Mouse (Mus musculus) liver, embryonic 13.5 days (tissue): Measurements from ENCODE around the gene Zfp536. TPM values are rescaled to one million over a fixed set of nuclear protein-coding genes. Genes with fewer than 3 reads are reported as not detected.
A peak's percentile ranks its signal among the peaks of the same experiment; 100 is the strongest.

Experiments used
- ATAC-seq: fragments of 200-750 bp; cut with Nextera tagmentation; 2 replicates; pipeline ENCODE4 v1.8.0; 2017; ENCODE audit warnings: low read depth, mild to moderate bottlenecking, moderate number of reproducible peaks, moderate library complexity
- DNase-seq: peaks from one replicate; pipeline ENCODE4 v3.0.0; 2022
- H3K27ac ChIP-seq: fragments of 300-500 bp; sonication (generic); 2 replicates; pipeline ENCODE4 v1.5.1; 2015; ENCODE audit warnings: moderate library complexity, mild to moderate bottlenecking, inconsistent platforms
- H3K27me3 ChIP-seq: fragments of 300-500 bp; sonication (generic); 2 replicates; pipeline ENCODE4 v1.6.1; 2015; ENCODE audit warnings: mild to moderate bottlenecking, inconsistent platforms
- H3K36me3 ChIP-seq: fragments of 300-500 bp; sonication (generic); 2 replicates; pipeline ENCODE4 v1.6.1; 2015; ENCODE audit warnings: mild to moderate bottlenecking, inconsistent platforms
- H3K4me1 ChIP-seq: fragments of 300-500 bp; sonication (generic); replicated peaks from 2 replicates; pipeline ENCODE4 v1.6.1; 2015; ENCODE audit warnings: inconsistent platforms
- H3K4me2 ChIP-seq: fragments of 300-500 bp; sonication (generic); 2 replicates; pipeline ENCODE4 v1.6.1; 2015; ENCODE audit warnings: inconsistent platforms, mild to moderate bottlenecking, moderate library complexity
- H3K4me3 ChIP-seq: fragments of 300-500 bp; sonication (generic); replicated peaks from 2 replicates; pipeline ENCODE4 v1.5.1; 2015; ENCODE audit warnings: mild to moderate bottlenecking, inconsistent platforms
- H3K9ac ChIP-seq: fragments of 300-500 bp; sonication (generic); 2 replicates; pipeline ENCODE4 v1.6.1; 2015; ENCODE audit warnings: mild to moderate bottlenecking, inconsistent platforms
- H3K9me3 ChIP-seq: fragments of 300-500 bp; sonication (generic); replicated peaks from 2 replicates; pipeline ENCODE4 v1.6.1; 2016; ENCODE audit warnings: inconsistent platforms
- WGBS: fragments of 180-500 bp; shearing (Covaris S2); methylation state at CpG from one replicate; pipeline ENCODE4 v1.1.7; 2015; ENCODE audit not compliant: insufficient replicate concordance; 5-methylcytosine and 5-hydroxymethylcytosine counted together
- polyA plus RNA-seq: library from polyadenylated mRNA; unstranded; fragments of >200 nt; fragmentation: Nextera tagmentation; extraction: Ambion mirVana; gene quantifications from 2 replicates; pipeline ENCODE4 v1.2.1, GENCODE M21; 2015

The Zfp536 gene
- 0.09 and 0.10 TPM in 2 replicates for polyA plus RNA-seq

GRCm38 (mm10) chr7:37773312-37773702 lies at the start of gene Zfp536:
Zfp536 (minus strand) TSS chr7:37773641.
- Histone ChIP-seq H3K9ac (no peak within 1 kb of the TSS), H3K27ac (no peak within 1 kb of the TSS), H3K4me2 (peak within 1 kb of the TSS; percentile 62), H3K36me3 (no peaks in the 10 kb centered on the region), H3K4me1 (no peaks in the 10 kb centered on the region), H3K27me3 (peaks cover 81% of the 10 kb centered on the region), H3K4me3 (peak within 1 kb of the TSS; percentile 48; the same call in 1 of the 2 replicates), H3K9me3 (no peaks in the 10 kb centered on the region)
- WGBS, result 1% methylated on average over 27 of the region's 27 CpGs
- ATAC-seq, result no peak
- no peak for DNase-seq

DNA sequence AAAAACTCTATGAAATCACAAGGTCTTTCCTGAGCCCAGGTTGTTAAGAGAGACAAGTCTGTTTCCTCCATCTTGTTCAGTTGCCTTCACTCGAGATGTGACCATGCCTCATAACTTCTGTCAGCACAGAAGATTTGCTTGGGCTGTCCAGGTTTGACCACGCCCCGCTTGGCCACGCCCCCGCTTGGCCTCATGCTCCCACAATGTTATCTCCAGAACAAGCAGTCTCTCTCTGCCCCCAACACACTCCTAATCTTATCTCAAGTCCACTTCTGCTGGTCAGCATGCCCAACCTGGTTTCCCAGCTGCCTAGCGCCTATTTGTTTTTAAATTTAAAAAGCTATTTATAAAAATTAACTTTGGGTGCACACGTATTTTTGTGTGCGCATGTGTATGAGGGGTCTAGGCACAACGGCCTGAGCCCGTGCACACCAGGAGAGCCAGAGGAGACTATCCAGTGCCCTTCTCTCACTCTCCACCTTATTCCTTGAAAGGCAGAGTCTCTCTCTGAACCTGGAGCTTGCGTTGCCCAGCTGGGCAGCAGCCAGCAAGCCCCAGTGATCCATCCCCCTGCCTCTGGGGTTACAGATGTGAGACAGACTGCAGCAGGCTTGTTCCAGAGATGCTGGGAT lies 47.3 kb upstream of the Zfp536 start:
- no peak for DNase-seq
- H3K27ac ChIP-seq, result no peak overlapping the region
- no peak overlapping the region for H3K4me3 ChIP-seq
- no peaks in the 10 kb centered on the region for H3K36me3 ChIP-seq
- peak; percentile 67; the same call in 1 of the 2 replicates for ATAC-seq
- no peak overlapping the region for H3K9ac ChIP-seq
- no peak overlapping the region for H3K4me2 ChIP-seq
- 38% methylated on average over 11 of the region's 11 CpGs for WGBS
- H3K9me3 ChIP-seq, result 0 out of 2 replicates have a peak, but pooled peaks cover 3% of the 10 kb centered on the region
- H3K4me1 ChIP-seq, result peaks cover 6% of the 10 kb centered on the region; the same call in 1 of the 2 replicates
- H3K27me3 ChIP-seq, result no peaks in the 10 kb centered on the region

- no peak overlapping the region for H3K9ac ChIP-seq
- no peaks in the 10 kb centered on the region for H3K27me3 ChIP-seq
- H3K36me3 ChIP-seq, result no peaks in the 10 kb centered on the region
- 63% methylated on average over 8 of the region's 8 CpGs for WGBS
- peaks cover 6% of the 10 kb centered on the region; the same call in 1 of the 2 replicates for H3K4me1 ChIP-seq
- DNase-seq (no peak), ATAC-seq (no peak)
- 0 out of 2 replicates have a peak, but pooled peaks cover 3% of the 10 kb centered on the region for H3K9me3 ChIP-seq
- H3K4me3 ChIP-seq, result no peak overlapping the region
- H3K27ac ChIP-seq, result no peak overlapping the region
- no peak overlapping the region for H3K4me2 ChIP-seq
Observed at GRCm38 (mm10) chr7:37818631-37819340, 45.3 kb upstream of the Zfp536 start.

GRCm38 (mm10) chr7:37816901-37817300 lies 43.5 kb upstream of the Zfp536 start:
- WGBS, result 64% methylated on average over 7 of the region's 7 CpGs
- Histone ChIP-seq H3K27me3 (no peaks in the 10 kb centered on the region), H3K4me1 (peaks cover 6% of the 10 kb centered on the region; the same call in 1 of the 2 replicates), H3K4me2 (no peak overlapping the region), H3K4me3 (no peak overlapping the region), H3K9me3 (0 out of 2 replicates have a peak, but pooled peaks cover 3% of the 10 kb centered on the region), H3K9ac (no peak overlapping the region), H3K27ac (no peak overlapping the region), H3K36me3 (no peaks in the 10 kb centered on the region)
- ATAC-seq, result no peak
- DNase-seq, result no peak

DNA sequence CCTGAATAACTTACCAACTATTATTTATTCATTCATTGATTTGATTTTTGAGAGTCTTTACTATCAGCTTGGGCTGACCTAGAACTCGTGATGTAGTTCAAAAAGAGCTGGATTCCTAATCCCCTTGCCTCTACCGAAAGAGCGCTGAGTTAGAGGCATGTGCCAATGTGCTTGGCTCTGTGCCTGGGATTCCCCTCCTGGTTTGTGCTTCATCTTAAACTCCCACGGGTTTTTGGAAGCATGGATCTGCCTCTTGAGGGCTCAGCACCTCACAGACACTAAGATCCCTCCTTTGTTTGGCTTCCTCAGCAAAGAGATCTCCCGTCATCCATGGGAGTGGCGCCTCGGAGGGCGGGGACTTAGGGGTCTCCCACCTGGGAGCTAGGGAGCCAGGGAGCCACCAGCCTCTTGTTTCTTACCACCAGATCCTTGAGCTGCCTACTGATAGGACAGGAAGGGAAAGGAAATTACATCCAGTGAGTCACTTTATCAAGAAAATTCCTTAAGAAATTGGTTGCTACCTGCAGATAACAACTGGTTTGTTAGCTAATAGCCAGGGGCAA lies 41.5 kb upstream of the Zfp536 start:
- Histone ChIP-seq H3K4me2 (no peak overlapping the region), H3K36me3 (no peaks in the 10 kb centered on the region), H3K9ac (no peak overlapping the region), H3K9me3 (0 out of 2 replicates have a peak, but pooled peaks cover 3% of the 10 kb centered on the region), H3K4me3 (no peak overlapping the region), H3K4me1 (no peaks in the 10 kb centered on the region), H3K27ac (no peak overlapping the region), H3K27me3 (no peaks in the 10 kb centered on the region)
- WGBS, result 47% methylated on average over 8 of the region's 8 CpGs
- ATAC-seq (no peak), DNase-seq (no peak)

GRCm38 (mm10) chr7:37813676-37814075 lies 40.2 kb upstream of the Zfp536 start:
- H3K4me3 ChIP-seq, result no peak overlapping the region
- no peak overlapping the region for H3K9ac ChIP-seq

GRCm38 (mm10) chr7:37809908-37810307 lies 36.5 kb upstream of the Zfp536 start:
- ATAC-seq, result no peak

More at GRCm38 (mm10) chr7:37813676-37814075, 40.2 kb upstream of the Zfp536 start:
- WGBS, result 56% methylated on average over 10 of the region's 10 CpGs
- ATAC-seq (no peak), DNase-seq (no peak)
- H3K4me1 ChIP-seq, result no peaks in the 10 kb centered on the region
- no peak overlapping the region for H3K27ac ChIP-seq
- no peak overlapping the region for H3K4me2 ChIP-seq
- 0 out of 2 replicates have a peak, but pooled peaks cover 3% of the 10 kb centered on the region for H3K9me3 ChIP-seq
- H3K36me3 ChIP-seq, result no peaks in the 10 kb centered on the region
- H3K27me3 ChIP-seq, result no peaks in the 10 kb centered on the region

DNA sequence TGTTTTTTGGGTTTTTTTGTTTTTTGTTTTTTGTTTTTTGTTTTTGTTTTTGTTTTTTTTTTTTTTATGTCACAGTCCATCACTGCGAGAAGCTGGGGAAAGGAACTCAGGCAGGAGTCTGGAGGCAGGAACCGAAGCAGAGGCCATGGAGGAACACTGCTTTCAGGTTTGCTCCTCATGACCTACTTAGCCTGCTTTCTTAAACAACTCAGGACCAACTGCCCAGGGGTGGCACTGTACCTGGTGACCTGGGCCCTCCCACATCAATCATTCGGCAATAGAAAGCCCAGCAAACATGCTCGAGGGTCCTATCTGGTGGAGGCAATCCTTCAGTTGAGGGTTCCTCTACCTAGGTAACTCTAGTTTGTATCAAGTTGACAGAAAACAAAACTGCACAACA lies 35.6 kb upstream of the Zfp536 start:
- no peaks in the 10 kb centered on the region for H3K36me3 ChIP-seq
- ATAC-seq (no peak), DNase-seq (no peak)
- 73% methylated on average over 4 of the region's 4 CpGs for WGBS
- H3K4me2 ChIP-seq, result no peak overlapping the region
- no peak overlapping the region for H3K4me3 ChIP-seq
- no peaks in the 10 kb centered on the region for H3K4me1 ChIP-seq
- no peak overlapping the region for H3K27ac ChIP-seq
- H3K9ac ChIP-seq, result no peak overlapping the region
- no peaks in the 10 kb centered on the region for H3K9me3 ChIP-seq
- H3K27me3 ChIP-seq, result no peaks in the 10 kb centered on the region

More at GRCm38 (mm10) chr7:37809908-37810307, 36.5 kb upstream of the Zfp536 start:
- Histone ChIP-seq H3K4me2 (no peak overlapping the region), H3K27ac (no peak overlapping the region), H3K36me3 (no peaks in the 10 kb centered on the region), H3K4me3 (no peak overlapping the region), H3K4me1 (no peaks in the 10 kb centered on the region), H3K9ac (no peak overlapping the region), H3K9me3 (no peaks in the 10 kb centered on the region), H3K27me3 (no peaks in the 10 kb centered on the region)
- 66% methylated on average over 5 of the region's 5 CpGs for WGBS
- DNase-seq, result no peak

DNA sequence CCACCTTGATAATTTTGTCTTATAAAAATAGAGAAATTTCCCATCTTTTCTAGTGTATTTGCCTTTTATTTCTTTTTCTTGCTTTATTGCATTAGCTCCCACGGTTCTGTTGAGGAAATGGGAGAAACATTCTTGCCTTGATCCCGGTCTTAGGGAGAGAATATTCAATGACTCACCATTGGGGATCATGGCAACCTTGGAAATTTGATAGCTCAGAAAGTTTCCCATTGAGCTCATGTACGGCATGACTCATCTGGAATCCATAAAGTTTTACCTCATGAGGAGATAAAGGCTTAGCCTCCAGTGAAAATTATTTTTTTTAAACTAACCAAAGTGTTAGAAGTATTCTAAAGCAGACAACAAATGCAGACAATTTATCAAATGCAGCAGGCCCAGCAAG lies 27.7 kb upstream of the Zfp536 start:
- H3K4me2 ChIP-seq, result no peak overlapping the region
- H3K9ac ChIP-seq, result no peak overlapping the region
- ATAC-seq, result no peak
- no peak overlapping the region for H3K27ac ChIP-seq
- WGBS, result 62% methylated on average over 3 of the region's 3 CpGs
- no peaks in the 10 kb centered on the region for H3K27me3 ChIP-seq
- no peak overlapping the region for H3K4me3 ChIP-seq
- H3K9me3 ChIP-seq, result no peaks in the 10 kb centered on the region
- H3K36me3 ChIP-seq, result no peaks in the 10 kb centered on the region
- H3K4me1 ChIP-seq, result no peaks in the 10 kb centered on the region
- no peak for DNase-seq

DNA sequence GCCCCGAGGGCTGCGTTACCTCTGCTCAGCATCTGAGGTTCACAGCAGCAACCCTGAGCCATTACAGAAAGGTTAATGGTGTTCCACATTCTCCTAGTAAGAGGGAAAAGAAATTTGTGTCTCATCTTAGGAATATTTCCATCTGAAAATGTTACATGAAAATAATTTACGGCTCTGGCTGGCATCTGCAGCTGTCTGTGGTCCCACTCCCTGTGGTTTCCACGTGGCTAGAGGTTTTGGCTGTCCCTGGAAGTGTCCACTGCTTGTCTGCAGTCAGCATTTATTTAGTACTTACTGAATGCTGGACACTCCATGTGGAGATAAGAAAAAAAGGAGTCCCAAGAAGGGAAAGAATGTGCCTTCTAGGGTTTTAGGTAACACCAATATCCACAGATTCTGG lies 15.3 kb upstream of the Zfp536 start:
- Histone ChIP-seq H3K4me2 (no peak overlapping the region), H3K27me3 (no peaks in the 10 kb centered on the region), H3K4me3 (no peak overlapping the region), H3K36me3 (no peaks in the 10 kb centered on the region), H3K9me3 (no peaks in the 10 kb centered on the region), H3K27ac (no peak overlapping the region), H3K4me1 (no peaks in the 10 kb centered on the region), H3K9ac (no peak overlapping the region)
- DNase-seq (no peak), ATAC-seq (no peak)
- WGBS, result 56% methylated on average over 4 of the region's 4 CpGs

DNA sequence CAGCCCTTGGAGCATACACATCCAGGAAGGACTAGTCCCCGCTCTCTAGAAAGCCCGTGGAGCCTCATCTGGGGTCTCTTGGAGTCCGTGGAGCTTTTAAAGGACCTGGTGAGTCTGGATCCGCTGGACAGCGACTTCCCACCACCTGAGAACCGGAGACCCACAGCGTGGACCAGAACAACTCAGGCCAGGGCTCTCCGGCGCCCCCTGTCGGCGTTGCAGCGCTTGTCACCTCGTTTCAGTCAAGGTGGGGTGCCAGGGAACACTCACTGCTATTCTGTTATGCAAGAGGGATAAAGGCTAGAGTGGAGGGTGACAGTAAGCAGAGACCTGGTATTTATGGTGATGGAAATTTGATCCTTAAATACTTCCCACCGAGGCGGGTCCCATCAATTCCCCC lies 2.1 kb upstream of the Zfp536 start:
- Histone ChIP-seq H3K4me3 (no peak overlapping the region), H3K4me1 (no peaks in the 10 kb centered on the region), H3K27ac (no peak overlapping the region), H3K4me2 (no peak overlapping the region), H3K27me3 (peaks cover 59% of the 10 kb centered on the region), H3K36me3 (no peaks in the 10 kb centered on the region), H3K9ac (no peak overlapping the region), H3K9me3 (no peaks in the 10 kb centered on the region)
- DNase-seq, result peak; percentile 6
- 2% methylated on average over 15 of the region's 15 CpGs for WGBS
- no peak for ATAC-seq
